Mouse (Mus musculus) MEL (cell line): ENCODE data around the gene Nvl. TPM values are rescaled to one million over a fixed set of nuclear protein-coding genes. Genes with fewer than 3 reads are reported as not detected.
A peak's percentile ranks its signal among the peaks of the same experiment; 100 is the strongest.

ENCODE experiments used
- DNase-seq: peaks from one replicate; pipeline ENCODE4 v3.0.0; 2011; ENCODE audit warnings: low read depth, low spot score
- H3K27ac ChIP-seq: 2 replicates; pipeline ENCODE4 v1.5.1; 2012; ENCODE audit warnings: low read depth, mild to moderate bottlenecking, control low read depth, low read length, moderate library complexity; ENCODE audit not compliant: control insufficient read depth
- H3K27me3 ChIP-seq, 2 experiments: fragments of 150-350 bp in 1 of 2; sonication (generic) in 1 of 2; 2 replicates each; pipeline ENCODE4 v1.6.1; 2012; ENCODE audit warnings: low read length in 2 of 2, mild to moderate bottlenecking in 2 of 2, improper control_type of control experiment in 1 of 2, moderate library complexity in 1 of 2; ENCODE audit not compliant: insufficient read depth in 2 of 2, control insufficient read depth in 1 of 2
- H3K36me3 ChIP-seq, 2 experiments: 2 replicates each; pipeline ENCODE4 v1.6.1; 2012 to 2014; ENCODE audit warnings: low read length in 2 of 2, improper control_type of control experiment in 1 of 2, inconsistent platforms in 1 of 2, mild to moderate bottlenecking in 1 of 2; ENCODE audit not compliant: insufficient read depth in 2 of 2, control insufficient read depth in 1 of 2
- H3K4me1 ChIP-seq, 2 experiments: fragments of 150-350 bp in 1 of 2; sonication (generic) in 1 of 2; 2 replicates each; pipeline ENCODE4 v1.6.1; 2012; ENCODE audit warnings: low read length in 2 of 2, improper control_type of control experiment in 1 of 2, mild to moderate bottlenecking in 1 of 2; ENCODE audit not compliant: insufficient read depth in 2 of 2, control insufficient read depth in 1 of 2
- H3K4me3 ChIP-seq, 2 experiments: fragments of 150-350 bp in 1 of 2; sonication (generic) in 1 of 2; 2 replicates each; pipeline ENCODE4 v1.5.1; 2012; ENCODE audit warnings: low read depth in 2 of 2, low read length in 2 of 2, mild to moderate bottlenecking in 2 of 2, moderate library complexity in 2 of 2, control low read depth in 1 of 2, improper control_type of control experiment in 1 of 2; ENCODE audit not compliant: control insufficient read depth in 1 of 2, insufficient read depth in 1 of 2
- H3K79me2 ChIP-seq: 2 replicates; pipeline ENCODE4 v1.6.1; 2012; ENCODE audit warnings: mild to moderate bottlenecking, low read length, moderate library complexity; ENCODE audit not compliant: control insufficient read depth, poor library complexity, insufficient read depth
- H3K9ac ChIP-seq: 2 replicates; pipeline ENCODE4 v1.6.1; 2012; ENCODE audit warnings: low read depth, mild to moderate bottlenecking, control low read depth, low read length, moderate library complexity; ENCODE audit not compliant: control insufficient read depth, poor library complexity, severe bottlenecking
- H3K9me3 ChIP-seq: fragments of 150-350 bp; sonication (generic); replicated peaks from 2 replicates; pipeline ENCODE4 v1.6.1; 2012; ENCODE audit warnings: mild to moderate bottlenecking, low read length, improper control_type of control experiment, moderate library complexity; ENCODE audit not compliant: insufficient read depth
- CHD1 ChIP-seq: IDR thresholded peaks from 2 replicates; pipeline ENCODE4 v1.6.1; 2012; ENCODE audit warnings: low read depth, mild to moderate bottlenecking, inconsistent platforms, low read length, improper control_type of control experiment
- CHD2 ChIP-seq: IDR thresholded peaks from 2 replicates; pipeline ENCODE4 v1.6.1; 2011; ENCODE audit warnings: low read length, improper control_type of control experiment
- CTCF ChIP-seq, 3 experiments: IDR thresholded peaks in 2 of 3; conservative IDR thresholded peaks in 1 of 3; 2 replicates each; pipeline ENCODE4 v1.5.1; 2011 to 2012; ENCODE audit warnings: low read length in 3 of 3, low read depth in 2 of 3, mild to moderate bottlenecking in 2 of 3, improper control_type of control experiment in 1 of 3, inconsistent platforms in 1 of 3, mixed read lengths in 1 of 3, moderate library complexity in 1 of 3; ENCODE audit not compliant: control insufficient read depth in 1 of 3, insufficient read depth in 1 of 3, poor library complexity in 1 of 3, severe bottlenecking in 1 of 3
- E2F4 ChIP-seq: IDR thresholded peaks from 2 replicates; pipeline ENCODE4 v1.6.1; 2011; ENCODE audit warnings: low read depth, low read length, improper control_type of control experiment, borderline replicate concordance
- GABPA ChIP-seq: IDR thresholded peaks from 2 replicates; pipeline ENCODE4 v1.6.1; 2012; ENCODE audit warnings: low read depth, mild to moderate bottlenecking, inconsistent platforms, low read length, improper control_type of control experiment, moderate library complexity
- JUND ChIP-seq: IDR thresholded peaks from 2 replicates; pipeline ENCODE4 v1.6.1; 2011; ENCODE audit warnings: low read depth, mild to moderate bottlenecking, improper control_type of control experiment, low read length
- MAX ChIP-seq: IDR thresholded peaks from 2 replicates; pipeline ENCODE4 v1.6.1; 2011; ENCODE audit warnings: low read length, improper control_type of control experiment
- MYC ChIP-seq: IDR thresholded peaks from 2 replicates; pipeline ENCODE4 v1.6.1; 2011; ENCODE audit warnings: low read depth, mild to moderate bottlenecking, low read length, improper control_type of control experiment, moderate library complexity
- NELFE ChIP-seq: IDR thresholded peaks from 2 replicates; pipeline ENCODE4 v1.6.1; 2011; ENCODE audit warnings: low read depth, low read length, improper control_type of control experiment
- POLR2A ChIP-seq, 2 experiments: IDR thresholded peaks; 2 replicates each; pipeline ENCODE4 v1.6.1; 2011 to 2012; ENCODE audit warnings: low read length in 2 of 2, mild to moderate bottlenecking in 2 of 2, control low read depth in 1 of 2, improper control_type of control experiment in 1 of 2, low read depth in 1 of 2, moderate library complexity in 1 of 2; ENCODE audit not compliant: control insufficient read depth in 1 of 2, insufficient read depth in 1 of 2, poor library complexity in 1 of 2
- RAD21 ChIP-seq: IDR thresholded peaks from 2 replicates; pipeline ENCODE4 v1.6.1; 2011; ENCODE audit warnings: mild to moderate bottlenecking, low read depth, low read length, improper control_type of control experiment
- SIN3A ChIP-seq: IDR thresholded peaks from 2 replicates; pipeline ENCODE4 v1.6.1; 2012; ENCODE audit warnings: low read length, improper control_type of control experiment, inconsistent platforms
- SMC3 ChIP-seq: IDR thresholded peaks from 2 replicates; pipeline ENCODE4 v1.6.1; 2011; ENCODE audit warnings: low read depth, low read length, improper control_type of control experiment
- TBP ChIP-seq: IDR thresholded peaks from 2 replicates; pipeline ENCODE4 v1.8.0; 2011; ENCODE audit warnings: low read depth, low read length, improper control_type of control experiment
- TCF12 ChIP-seq: IDR thresholded peaks from 2 replicates; pipeline ENCODE4 v1.6.1; 2014; ENCODE audit warnings: low read depth, mild to moderate bottlenecking, inconsistent platforms, low read length, improper control_type of control experiment, moderate library complexity
- UBTF ChIP-seq: IDR thresholded peaks from 2 replicates; pipeline ENCODE4 v1.6.1; 2012; ENCODE audit warnings: low read depth, mild to moderate bottlenecking, inconsistent platforms, low read length, improper control_type of control experiment, moderate library complexity, borderline replicate concordance; ENCODE audit not compliant: insufficient read depth
- USF2 ChIP-seq, 2 experiments: IDR thresholded peaks; 2 replicates each; pipeline ENCODE4 v1.6.1; 2011 to 2012; ENCODE audit warnings: improper control_type of control experiment in 2 of 2, low read length in 2 of 2, borderline replicate concordance in 1 of 2, inconsistent platforms in 1 of 2, low read depth in 1 of 2, mild to moderate bottlenecking in 1 of 2; ENCODE audit not compliant: insufficient read depth in 1 of 2
- ZC3H11A ChIP-seq: IDR thresholded peaks from 2 replicates; pipeline ENCODE4 v1.6.1; 2012; ENCODE audit warnings: low read depth, mild to moderate bottlenecking, inconsistent platforms, low read length, improper control_type of control experiment
- ZNF384 ChIP-seq: IDR thresholded peaks from 2 replicates; pipeline ENCODE4 v1.6.1; 2012; ENCODE audit warnings: low read depth, mild to moderate bottlenecking, inconsistent platforms, low read length, improper control_type of control experiment
- polyA plus RNA-seq, 2 experiments: library from polyadenylated mRNA; stranded (reverse) in 1 of 2; unstranded in 1 of 2; fragments of >175 nt in 1 of 2; fragments of >200 nt in 1 of 2; gene quantifications; 2 replicates each; pipeline versions ENCODE4 v1.2.1 to v1.2.4; 2012; ENCODE audit warnings: low replicate concordance in 2 of 2, low read depth in 1 of 2; ENCODE audit not compliant: insufficient read length in 2 of 2, insufficient read depth in 1 of 2, missing spikeins in 1 of 2
- total RNA-seq: library from RNA; depleted of rRNA; stranded (reverse); fragments of 300-350 nt; gene quantifications from 2 replicates; pipeline ENCODE4 v1.2.3, GENCODE M21; 2012

Nvl gene
- total and polyA plus RNA-seq, 3 experiments, result 21.0 to 29.8 TPM; not detected in 1

DNA sequence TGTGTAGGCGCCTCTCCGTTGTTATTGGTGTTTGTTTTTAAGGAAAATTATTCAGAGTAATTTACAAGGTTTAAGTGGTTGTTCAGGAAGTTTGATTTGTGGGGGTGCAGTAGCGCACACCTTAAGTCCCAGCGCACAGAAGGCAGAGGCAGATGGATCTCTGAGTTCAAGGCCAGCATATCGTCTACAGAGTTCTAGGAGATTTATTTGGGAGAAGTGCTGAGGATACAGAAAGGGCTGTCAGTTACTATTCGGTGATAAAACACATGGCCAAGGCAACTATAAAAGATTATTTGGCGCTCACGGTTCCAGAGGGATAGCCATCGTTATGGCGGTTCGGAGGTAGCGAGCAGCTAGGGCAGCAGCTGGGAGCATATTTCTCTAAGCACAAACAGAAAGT, 962 bp upstream of the Nvl start:
- Histone ChIP-seq H3K9me3 (no peaks in the 10 kb centered on the region), H3K79me2 (peaks cover 25% of the 10 kb centered on the region), H3K27ac (peak overlapping the region; percentile 98), H3K36me3 (peaks cover 6 to 39% of the 10 kb centered on the region in 2 experiments), H3K4me3 (peak overlapping the region; percentile 58 to 99), H3K9ac (peak overlapping the region; percentile 92), H3K4me1 (peaks cover 13 to 31% of the 10 kb centered on the region in 2 experiments), H3K27me3 (no peaks in the 10 kb centered on the region)
- no peak; the same call in 1 of the 2 replicates for TF ChIP-seq SIN3A
- peak; percentile 23; the same call in 1 of the 2 replicates for TF ChIP-seq TCF12
- TF ChIP-seq POLR2A (IDR thresholded peaks at IDR 0.05; ENCODE audit: control insufficient read depth in 1 of 2, insufficient read depth in 1 of 2, low read depth in 1 of 2, low read length in 2 of 2, poor library complexity in 1 of 2), result 0 out of 4 replicates have a peak, but pooled peaks of 1 of the 2 experiments have one; percentile 16
- peak; percentile 44; the same call in 1 of the 2 replicates for TF ChIP-seq TBP
- TF ChIP-seq MAX, result no peak
- DNase-seq, result peak; percentile 64

DNA sequence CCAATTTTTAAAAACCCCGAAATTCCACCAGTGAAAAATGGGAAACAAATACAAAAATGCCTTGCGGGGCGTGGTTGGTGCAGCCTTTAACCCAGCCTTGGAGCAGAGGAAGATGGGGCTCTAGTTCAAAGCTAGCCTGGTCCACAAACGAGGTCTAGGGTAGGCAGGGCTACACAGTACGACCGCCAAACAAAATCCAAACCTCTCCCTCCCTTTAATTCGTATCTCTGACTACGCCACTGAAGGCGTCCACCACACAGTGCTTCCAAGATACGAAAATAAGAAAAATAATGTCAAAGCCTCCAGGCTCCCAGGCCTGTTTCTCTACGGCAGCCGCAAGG, 425 bp downstream of the Nvl start:
- Histone ChIP-seq H3K27ac (peak overlapping the region; percentile 85), H3K9me3 (no peaks in the 10 kb centered on the region), H3K9ac (peak overlapping the region; percentile 95), H3K4me1 (peaks cover 8 to 25% of the 10 kb centered on the region in 2 experiments), H3K27me3 (no peaks in the 10 kb centered on the region), H3K4me3 (peak overlapping the region; percentile 68 to 99), H3K36me3 (peaks cover 13 to 25% of the 10 kb centered on the region in 2 experiments), H3K79me2 (peaks cover 25% of the 10 kb centered on the region)
- TF ChIP-seq UBTF (0 out of 2 replicates have a peak, but pooled peaks have one; percentile 38), CHD2 (no peak)
- no peak for DNase-seq

DNA sequence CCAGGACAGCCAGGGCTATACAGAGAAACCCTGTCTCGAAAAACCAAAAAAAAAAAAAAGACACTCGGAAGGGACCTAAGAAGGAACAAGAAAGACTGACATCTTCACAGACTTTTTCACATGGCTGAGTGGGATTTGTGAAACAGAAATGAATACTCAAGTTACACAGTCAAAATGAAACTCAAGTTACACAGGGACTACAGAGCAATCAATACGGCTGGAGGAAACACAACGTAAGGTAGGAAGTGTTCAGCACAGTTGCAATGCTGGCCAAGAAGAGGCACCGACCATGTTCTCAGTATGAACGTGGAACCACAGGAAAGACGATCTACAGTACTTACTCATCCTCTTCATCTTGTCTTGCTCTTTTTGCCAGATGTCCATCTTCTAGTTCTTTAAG, 5.3 kb downstream of the Nvl start:
- no peak overlapping the region for H3K9ac ChIP-seq
- DNase-seq, result no peak

More for the DNA sequence above, 5.3 kb downstream of the Nvl start:
- Histone ChIP-seq H3K36me3 (peaks cover 6 to 29% of the 10 kb centered on the region in 2 experiments), H3K79me2 (peaks cover 14% of the 10 kb centered on the region), H3K27me3 (no peaks in the 10 kb centered on the region), H3K9me3 (no peaks in the 10 kb centered on the region), H3K27ac (no peak overlapping the region), H3K4me3 (no peak overlapping the region)
- TF ChIP-seq ZC3H11A (no peak), CHD1 (no peak), CTCF (IDR thresholded peaks at IDR 0.05 in 2 of 3, conservative IDR thresholded peaks at IDR 0.05 in 1 of 3; ENCODE audit: control insufficient read depth in 1 of 3, insufficient read depth in 1 of 3, low read depth in 2 of 3, low read length in 3 of 3, poor library complexity in 1 of 3, severe bottlenecking in 1 of 3) (no peak), SMC3 (no peak), MYC (no peak), GABPA (no peak), JUND (no peak), USF2 (IDR thresholded peaks at IDR 0.05; ENCODE audit: borderline replicate concordance in 1 of 2, insufficient read depth in 1 of 2, low read depth in 1 of 2, low read length in 2 of 2) (no peak), E2F4 (no peak), RAD21 (no peak), NELFE (no peak), ZNF384 (no peak)
- TF ChIP-seq, all 39 proteins: peak for 0
- peaks cover 0 to 8% of the 10 kb centered on the region in 2 experiments; a peak in 1 of 4 replicates for H3K4me1 ChIP-seq
